Mouse (Mus musculus) myocyte (in vitro differentiated cells): ENCODE data around the gene Adk.

Experiments used
- CEBPB ChIP-seq: IDR thresholded peaks from 2 replicates; pipeline ENCODE4 v1.6.1; 2011; ENCODE audit warnings: mild to moderate bottlenecking, moderate library complexity; ENCODE audit not compliant: poor library complexity, insufficient read depth, severe bottlenecking
- E2F4 ChIP-seq: IDR thresholded peaks from one replicate; pipeline ENCODE4 v1.6.1; 2011; ENCODE audit warnings: mild to moderate bottlenecking, control low read depth, moderate library complexity; ENCODE audit not compliant: insufficient read depth
- MAX ChIP-seq: IDR thresholded peaks from one replicate; pipeline ENCODE4 v1.6.1; 2011; ENCODE audit warnings: low read depth, mild to moderate bottlenecking, control low read depth
- MYOD1 ChIP-seq, 3 experiments: IDR thresholded peaks; one replicate each; pipeline ENCODE4 v1.6.1; 2011; ENCODE audit warnings: control low read depth in 2 of 3, low read depth in 2 of 3, mild to moderate bottlenecking in 2 of 3, moderate library complexity in 1 of 3; ENCODE audit not compliant: insufficient read length in 2 of 3, control insufficient read depth in 1 of 3
- MYOG ChIP-seq, 3 experiments: IDR thresholded peaks; one replicate each; pipeline ENCODE4 v1.6.1; 2011; ENCODE audit warnings: control low read depth in 2 of 3, low read depth in 2 of 3, mild to moderate bottlenecking in 2 of 3; ENCODE audit not compliant: insufficient read length in 2 of 3, control insufficient read depth in 1 of 3, insufficient read depth in 1 of 3
- POLR2A ChIP-seq: IDR thresholded peaks from one replicate; pipeline ENCODE4 v1.6.1; 2011; ENCODE audit warnings: low read depth, mild to moderate bottlenecking, control low read depth, moderate library complexity; ENCODE audit not compliant: insufficient read length
- POLR2AphosphoS2 ChIP-seq: IDR thresholded peaks from one replicate; pipeline ENCODE4 v1.6.1; 2011; ENCODE audit warnings: low read depth, control low read depth; ENCODE audit not compliant: insufficient read length
- REST ChIP-seq: IDR thresholded peaks from one replicate; pipeline ENCODE4 v1.6.1; 2011; ENCODE audit warnings: mild to moderate bottlenecking, control low read depth, moderate library complexity; ENCODE audit not compliant: insufficient read depth, insufficient read length
- SRF ChIP-seq: IDR thresholded peaks from one replicate; pipeline ENCODE4 v1.6.1; 2011; ENCODE audit warnings: low read depth; ENCODE audit not compliant: control insufficient read depth, insufficient read length
- TCF12 ChIP-seq: IDR thresholded peaks from one replicate; pipeline ENCODE4 v1.6.1; 2011; ENCODE audit warnings: mild to moderate bottlenecking, control low read depth; ENCODE audit not compliant: poor library complexity, insufficient read depth, severe bottlenecking
- USF1 ChIP-seq: IDR thresholded peaks from one replicate; pipeline ENCODE4 v1.6.1; 2011; ENCODE audit warnings: low read depth, mild to moderate bottlenecking, control low read depth, moderate library complexity

DNA sequence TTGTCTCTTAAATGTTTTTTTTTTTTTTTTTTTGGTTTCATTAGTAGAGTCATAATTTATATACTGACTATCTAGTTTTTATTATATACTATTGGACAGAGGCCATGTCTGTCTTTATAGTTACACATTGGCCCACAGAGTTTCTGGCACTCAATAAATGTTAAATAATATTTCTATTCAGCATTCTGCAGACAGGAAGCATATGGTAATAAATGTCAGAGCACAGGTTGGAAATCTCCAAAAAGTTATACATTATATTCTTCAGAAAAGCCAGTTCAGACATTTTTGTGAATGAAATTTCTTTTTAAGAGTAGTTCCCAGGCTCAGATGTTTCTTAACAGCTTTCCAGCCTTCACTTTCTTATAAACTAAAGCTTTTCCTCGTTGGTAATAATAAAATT, 303.9 kb downstream of the Adk start:
- TF ChIP-seq MYOG (IDR thresholded peaks at IDR 0.05; ENCODE audit: control insufficient read depth in 1 of 3, insufficient read depth in 1 of 3, insufficient read length in 2 of 3, low read depth in 2 of 3), result no peak
- TF ChIP-seq POLR2A, result no peak
- no peak for TF ChIP-seq TCF12
- no peak for TF ChIP-seq USF1
- no peak for TF ChIP-seq MYOD1 (IDR thresholded peaks at IDR 0.05; ENCODE audit: control insufficient read depth in 1 of 3, insufficient read length in 2 of 3, low read depth in 2 of 3)
- TF ChIP-seq E2F4, result no peak
- TF ChIP-seq POLR2AphosphoS2, result no peak
- no peak for TF ChIP-seq REST
- TF ChIP-seq SRF, result no peak
- no peak for TF ChIP-seq CEBPB
- TF ChIP-seq MAX, result no peak
